Mouse (Mus musculus) stomach, postnatal 0 days (tissue): ENCODE measurements around the gene Rcan3.

Source experiments
- CTCF ChIP-seq: IDR thresholded peaks from 2 replicates; pipeline ENCODE4 v1.5.1; 2016; ENCODE audit warnings: antibody characterized with exemption, low read depth, mild to moderate bottlenecking, moderate library complexity
- EP300 ChIP-seq: optimal IDR thresholded peaks from 2 replicates; pipeline ENCODE3; 2016; ENCODE audit warnings: antibody characterized with exemption

GRCm38 (mm10) chr4:135381355-135381754 lies 52.3 kb downstream of the Rcan3 start:
- TF ChIP-seq CTCF: no peak
- no peak for TF ChIP-seq EP300
